Mouse (Mus musculus): ENCODE data around the gene Lrmda.
"Not testable (repeated sequence)": the region's sequence is repeated elsewhere in the genome, so short reads cannot be mapped to it uniquely, and the experiment has no call there.

The Lrmda gene

DNA sequence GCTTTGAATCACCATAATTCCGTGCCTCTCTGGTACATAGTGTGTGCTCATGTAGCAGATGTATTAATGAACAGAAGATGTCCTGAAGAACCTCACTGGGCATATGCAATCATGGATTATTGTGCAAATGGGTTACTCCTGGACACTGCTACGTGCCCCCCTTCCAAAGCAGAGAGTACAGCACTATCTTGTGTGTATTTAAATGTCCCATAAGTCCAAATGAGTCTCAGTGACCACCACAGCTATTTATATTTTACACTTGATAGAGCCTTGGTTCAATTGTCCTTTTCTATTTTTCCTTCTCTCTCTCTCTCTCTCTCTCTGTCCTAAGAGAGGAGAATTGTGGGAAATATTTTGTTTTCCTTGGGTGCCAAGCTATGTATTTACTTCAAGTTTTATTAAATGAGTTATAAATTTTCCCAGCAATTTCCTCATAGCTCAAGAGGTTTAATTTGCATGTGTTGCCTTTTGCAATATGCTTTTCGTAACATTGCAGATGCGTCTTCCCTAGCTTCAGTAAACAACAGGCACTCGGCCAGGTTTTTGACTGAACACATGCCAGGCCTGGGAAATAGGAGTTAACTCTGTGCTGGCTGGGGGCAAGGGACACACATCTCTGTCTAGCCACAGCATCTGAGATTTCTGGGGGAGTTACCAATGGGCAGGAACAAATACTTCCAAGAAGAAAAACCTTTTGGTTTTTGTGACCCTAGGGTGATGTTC lies 495.0 kb downstream of the Lrmda start:
- peak; percentile 64 for DNase-seq (ENCODE audit: low spot score)

- DNase-seq (ENCODE audit: low spot score) = no peak
Measured at GRCm38 (mm10) chr14:22530706-22531105, 511.2 kb downstream of the Lrmda start.

GRCm38 (mm10) chr14:22533501-22533900 lies 514.0 kb downstream of the Lrmda start:
- no peak for DNase-seq (ENCODE audit: low spot score)

- no peak for DNase-seq (ENCODE audit: low spot score)
Measured at GRCm38 (mm10) chr14:22545887-22546675, 526.6 kb downstream of the Lrmda start.

DNA sequence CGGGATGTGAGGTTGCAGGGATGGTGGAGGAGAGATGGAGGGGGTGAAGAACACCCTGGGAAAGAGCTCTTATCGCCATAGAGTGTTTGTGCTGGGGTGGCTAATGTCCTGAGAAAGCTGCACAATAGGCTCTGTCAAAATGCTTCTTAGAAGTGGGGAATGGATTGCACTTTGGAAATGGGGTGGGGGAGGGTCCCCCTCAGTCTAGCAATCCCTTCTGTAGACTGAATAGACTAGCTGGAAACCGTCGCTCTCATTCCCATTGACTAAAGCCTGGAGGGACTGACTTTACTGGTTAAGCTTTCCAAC lies 527.1 kb downstream of the Lrmda start:
- no peak for DNase-seq (ENCODE audit: low spot score)

GRCm38 (mm10) chr14:22548286-22548685 lies 528.8 kb downstream of the Lrmda start:
- no peak for DNase-seq (ENCODE audit: low spot score)

GRCm38 (mm10) chr14:22549166-22549565 lies 529.7 kb downstream of the Lrmda start:
- no peak for DNase-seq (ENCODE audit: low spot score)

GRCm38 (mm10) chr14:22552358-22552757 lies 532.8 kb downstream of the Lrmda start:
- DNase-seq (ENCODE audit: low spot score) = no peak

- no peak for DNase-seq (ENCODE audit: low spot score)
Measured at GRCm38 (mm10) chr14:22552841-22553240, 533.3 kb downstream of the Lrmda start.

DNA sequence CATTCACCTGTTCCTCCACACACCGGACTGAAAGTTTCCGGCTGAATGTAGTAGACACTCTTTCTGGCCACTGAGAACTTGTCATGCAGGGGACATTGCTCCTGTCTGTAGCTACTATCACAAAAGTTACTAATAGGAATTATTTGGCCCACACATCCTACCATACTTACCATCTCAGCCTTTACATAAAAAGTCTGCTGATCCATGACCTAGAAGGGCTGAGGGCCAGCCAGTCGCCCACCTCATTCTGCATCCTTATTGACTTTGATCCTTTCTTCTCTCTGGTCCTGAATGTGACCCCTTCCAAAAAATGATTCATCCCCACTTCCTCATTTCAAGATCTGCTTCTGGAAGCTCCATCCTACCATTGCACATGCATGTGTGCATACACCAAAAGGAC lies 534.2 kb downstream of the Lrmda start:
- DNase-seq (ENCODE audit: low spot score) = no peak

DNA sequence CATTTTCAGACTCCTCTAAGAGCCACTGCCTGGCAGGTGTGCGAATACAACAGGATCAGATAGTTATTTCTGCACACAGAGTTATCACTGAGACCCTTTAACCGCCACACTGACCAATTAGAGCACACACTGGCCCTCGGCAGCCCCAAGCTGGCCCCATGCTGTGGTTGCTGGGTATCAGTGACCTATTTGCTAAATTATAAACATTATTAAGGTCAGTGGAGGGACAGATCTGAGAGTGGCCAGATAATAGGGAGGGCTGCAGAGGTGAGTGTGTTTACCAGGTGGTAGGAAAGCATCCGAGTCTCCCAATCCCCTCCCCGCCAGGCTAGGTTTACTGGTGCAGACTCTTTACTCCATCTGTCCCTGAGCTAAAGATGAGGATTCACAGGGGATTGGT lies 553.0 kb downstream of the Lrmda start:
- no peak for DNase-seq (ENCODE audit: low spot score)

DNA sequence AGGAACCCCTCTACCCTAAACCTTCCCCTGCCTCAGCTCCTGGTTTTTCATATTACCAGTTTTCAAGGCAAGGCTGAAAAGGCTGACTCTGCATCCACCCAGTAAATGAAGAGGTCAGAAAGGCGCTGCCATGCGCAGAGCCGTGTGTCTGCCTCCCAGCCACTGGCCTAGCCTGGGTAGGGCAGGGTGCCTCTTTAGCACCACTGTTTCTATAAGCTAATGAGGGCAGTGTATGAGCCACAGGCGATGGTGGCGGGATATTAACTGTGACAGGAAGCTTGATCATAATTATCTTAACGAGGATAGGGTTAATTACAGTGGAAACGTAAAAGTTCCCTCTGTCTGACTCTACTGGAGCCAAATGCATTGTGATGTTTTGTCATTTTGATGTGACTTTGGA lies 554.1 kb downstream of the Lrmda start:
- DNase-seq (ENCODE audit: low spot score) = no peak

- no peak for DNase-seq (ENCODE audit: low spot score)
Measured at GRCm38 (mm10) chr14:22574006-22574405, 554.5 kb downstream of the Lrmda start.

DNA sequence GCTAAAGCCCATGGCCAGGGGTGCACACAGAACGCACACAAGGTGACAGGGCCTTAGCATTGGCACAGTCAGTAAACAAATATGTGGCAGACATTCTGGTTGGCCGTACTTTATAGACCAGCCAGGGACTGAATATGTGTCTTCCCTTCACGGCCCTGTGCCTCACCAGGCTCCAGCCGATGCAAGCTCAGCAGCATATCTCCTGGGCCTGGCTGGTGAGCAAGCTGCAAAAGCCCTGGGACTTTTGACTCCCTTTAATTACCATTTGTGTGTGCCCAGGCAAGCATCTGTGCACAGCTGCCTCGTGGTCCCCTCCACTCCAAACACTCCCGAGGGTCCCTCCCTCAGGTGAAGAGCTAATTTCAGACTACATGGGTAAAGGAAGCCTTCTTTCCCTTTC lies 556.9 kb downstream of the Lrmda start:
- DNase-seq (ENCODE audit: low spot score) = no peak

GRCm38 (mm10) chr14:22577411-22578037 lies 558.0 kb downstream of the Lrmda start:
- no peak for DNase-seq (ENCODE audit: low spot score)

- peak; percentile 88 for DNase-seq (ENCODE audit: low spot score)
Measured at GRCm38 (mm10) chr14:22578224-22578623, 558.7 kb downstream of the Lrmda start.

DNA sequence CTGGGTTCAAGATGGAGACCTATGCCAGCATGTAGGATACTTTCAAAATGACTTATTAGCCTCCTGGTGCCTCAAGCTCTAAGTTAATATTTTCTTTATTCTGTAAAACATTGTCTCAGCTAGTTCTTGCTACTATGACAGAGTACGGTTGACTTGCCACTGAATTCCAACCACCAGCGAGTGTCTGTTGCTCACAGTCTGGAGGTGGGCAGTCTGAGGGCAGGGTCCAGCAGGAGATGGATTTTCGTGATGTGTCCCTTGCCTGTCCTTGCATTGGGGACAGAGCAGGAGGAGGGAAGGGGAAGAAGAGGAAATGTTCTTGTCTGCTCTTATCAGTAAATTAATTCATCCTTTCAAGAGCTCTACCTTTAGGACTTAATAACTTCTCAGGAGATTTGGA lies 559.5 kb downstream of the Lrmda start:
- DNase-seq (ENCODE audit: low spot score) = no peak

GRCm38 (mm10) chr14:22582065-22582464 lies 562.6 kb downstream of the Lrmda start:
- DNase-seq (ENCODE audit: low spot score) = no peak

DNA sequence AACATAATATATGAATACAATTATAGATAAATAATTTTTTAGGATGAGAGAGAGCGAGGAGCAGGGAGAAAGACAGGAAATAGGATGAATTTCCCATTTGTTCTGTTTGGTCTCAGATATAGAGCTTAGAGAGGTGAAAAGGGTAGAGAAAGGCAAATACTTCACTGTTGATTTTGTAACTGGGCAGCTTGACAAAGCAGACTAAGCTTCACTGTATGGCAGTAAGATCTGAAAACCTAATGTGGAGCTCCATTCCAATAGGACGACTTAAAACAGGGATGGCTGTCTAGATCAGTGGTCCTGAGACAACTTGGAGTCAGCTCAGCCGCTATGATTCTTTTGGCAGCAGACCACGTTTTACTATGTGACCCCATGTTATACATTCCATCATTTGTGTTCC lies 566.8 kb downstream of the Lrmda start:
- no peak for DNase-seq (ENCODE audit: low spot score)

DNA sequence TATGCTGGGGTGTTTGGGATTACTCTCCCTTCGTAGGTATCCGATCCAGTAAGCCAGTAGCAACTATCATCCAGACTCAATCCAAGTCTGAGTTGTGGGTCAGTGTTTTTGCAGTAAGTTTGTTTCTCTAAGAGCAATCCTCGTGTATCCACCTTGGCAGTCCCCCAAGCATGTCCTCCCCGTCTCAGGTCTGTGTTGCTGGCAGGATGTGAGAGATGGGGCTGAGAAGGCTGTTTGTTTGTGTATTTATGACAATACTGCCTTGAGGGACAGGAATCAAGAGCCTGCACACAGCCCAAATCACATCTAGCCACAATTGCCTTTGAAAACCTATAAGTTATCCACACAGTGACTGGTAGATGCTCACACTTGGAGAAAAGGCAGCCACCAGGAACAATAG lies 567.3 kb downstream of the Lrmda start:
- no peak for DNase-seq (ENCODE audit: low spot score)

DNA sequence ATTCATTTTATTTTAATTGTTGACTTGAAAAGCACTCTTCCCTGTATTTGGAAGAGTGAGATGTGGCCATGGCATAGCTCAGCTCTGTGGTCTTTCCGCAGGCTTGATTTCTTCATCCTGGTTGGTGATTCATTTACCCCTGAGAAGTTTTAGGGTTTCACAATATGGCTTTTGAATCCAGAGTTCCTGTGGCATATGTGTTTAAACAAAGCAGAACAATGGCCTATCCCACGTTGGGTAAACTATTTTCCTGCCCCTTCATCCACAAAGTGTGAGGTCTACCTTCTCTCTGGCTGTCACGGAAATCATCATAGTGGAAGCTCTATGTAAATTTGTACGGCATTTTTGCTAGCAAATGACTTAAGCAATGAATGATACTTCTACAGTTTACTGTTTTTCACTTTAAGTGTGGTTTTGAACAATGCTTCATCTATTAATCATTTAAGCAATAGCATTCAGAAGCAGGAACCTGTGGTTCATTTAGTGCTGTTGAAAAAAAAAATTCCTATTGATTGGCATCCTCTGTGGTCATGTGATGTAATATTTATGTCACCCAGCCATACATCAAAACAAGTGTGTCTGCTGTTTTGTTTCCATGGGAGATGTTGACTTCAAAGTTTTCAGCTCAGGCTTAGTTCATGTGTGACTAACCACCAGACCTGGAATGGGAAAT lies 567.9 kb downstream of the Lrmda start:
- DNase-seq (ENCODE audit: low spot score) = no peak

DNA sequence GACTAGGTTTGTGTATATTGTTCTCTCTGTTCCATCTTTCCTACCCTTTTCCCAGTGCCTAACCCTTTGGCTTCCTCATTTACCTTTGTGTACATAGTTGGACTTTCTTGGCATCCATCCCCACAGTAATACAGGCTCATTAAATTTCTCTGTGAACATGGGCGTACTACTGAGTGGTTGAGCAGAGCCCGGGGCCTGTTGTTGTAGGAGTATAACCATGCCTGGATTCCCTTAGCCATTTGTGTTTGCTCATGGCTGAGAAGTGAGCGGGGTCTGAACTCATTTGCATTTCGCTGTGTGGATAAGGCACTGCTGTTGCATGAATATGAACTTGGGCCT lies 568.4 kb downstream of the Lrmda start:
- no peak for DNase-seq (ENCODE audit: low spot score)

GRCm38 (mm10) chr14:22588394-22588793 lies 568.9 kb downstream of the Lrmda start:
- DNase-seq (ENCODE audit: low spot score) = not testable (repeated sequence)

All from ovary, postnatal 14 days (tissue).